Mouse (Mus musculus): Measurements from ENCODE around the gene Pik3r1.

The Pik3r1 gene

DNA sequence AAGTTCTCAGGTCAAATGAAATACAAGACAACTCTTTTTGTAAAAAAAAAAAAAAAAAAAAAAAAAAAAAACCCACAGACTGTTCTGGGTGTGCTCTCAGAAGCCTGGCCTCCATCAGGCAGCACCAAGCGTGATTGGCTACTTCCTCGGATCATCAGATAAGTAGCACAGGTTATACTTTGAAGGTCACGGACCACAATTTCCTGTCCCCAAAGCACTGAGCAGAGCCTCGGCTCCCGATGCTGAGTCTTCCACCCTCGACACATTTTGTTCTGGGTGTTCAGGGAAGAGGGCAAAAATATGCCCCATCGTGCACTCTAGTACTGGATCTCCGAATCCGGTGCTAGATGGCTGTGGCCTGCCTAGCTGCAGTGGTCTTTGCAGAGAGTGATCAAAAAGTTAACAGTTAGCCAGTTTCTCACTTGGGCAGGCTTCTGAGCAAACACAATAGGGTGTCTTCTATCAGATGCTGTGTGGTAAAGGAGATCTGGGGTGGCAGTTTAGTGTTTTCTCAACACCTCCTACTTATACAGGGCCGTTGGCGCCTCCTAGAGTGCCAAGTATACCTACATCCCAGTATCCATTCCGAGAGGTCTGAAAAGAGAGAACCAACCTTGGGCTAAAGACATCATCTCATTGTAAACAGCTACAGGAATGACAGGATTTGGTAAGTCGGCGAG, 65.8 kb downstream of the Pik3r1 start:
- DNase-seq: no peak

DNA sequence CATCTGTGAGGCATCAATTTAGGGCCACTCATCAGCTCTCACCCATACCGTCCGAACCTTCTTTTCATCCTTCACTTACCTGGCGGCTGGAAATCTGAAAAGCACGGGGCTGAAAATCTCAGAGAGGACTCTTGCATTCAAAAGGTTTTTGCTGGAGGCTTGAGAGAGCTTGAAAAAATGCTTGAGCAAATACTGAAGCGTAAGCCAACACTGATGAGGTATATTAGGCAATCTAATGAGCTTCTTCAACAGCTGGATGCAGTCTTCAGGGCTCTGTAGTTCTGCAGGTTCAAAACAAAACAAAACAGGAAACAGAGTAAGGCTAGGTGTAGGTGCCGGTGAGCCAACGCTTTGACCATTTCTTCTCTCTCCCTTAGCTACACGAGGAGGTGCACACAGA, 66.4 kb downstream of the Pik3r1 start:
- no peak for DNase-seq

GRCm38 (mm10) chr13:101699742-101700141, 68.3 kb downstream of the Pik3r1 start:
- no peak for DNase-seq

DNA sequence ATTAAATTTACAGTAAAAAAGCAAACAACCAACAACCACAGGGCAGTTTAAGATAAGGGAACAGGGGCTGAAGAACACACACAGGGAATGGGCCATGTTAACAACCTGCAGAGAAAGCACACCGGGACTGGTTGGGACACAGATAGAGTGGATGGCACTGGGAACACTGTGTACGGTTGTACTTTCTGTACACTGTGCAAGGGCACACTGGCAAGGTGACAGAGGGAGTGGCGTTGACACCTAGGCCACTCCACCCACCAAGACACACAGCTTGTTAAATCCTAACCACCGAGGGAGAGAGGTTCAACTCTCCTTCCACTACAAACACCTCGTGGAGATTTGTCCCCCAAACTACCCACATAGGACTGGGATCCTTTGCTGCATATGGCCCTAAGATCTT, 70.1 kb downstream of the Pik3r1 start:
- DNase-seq: no peak

DNA sequence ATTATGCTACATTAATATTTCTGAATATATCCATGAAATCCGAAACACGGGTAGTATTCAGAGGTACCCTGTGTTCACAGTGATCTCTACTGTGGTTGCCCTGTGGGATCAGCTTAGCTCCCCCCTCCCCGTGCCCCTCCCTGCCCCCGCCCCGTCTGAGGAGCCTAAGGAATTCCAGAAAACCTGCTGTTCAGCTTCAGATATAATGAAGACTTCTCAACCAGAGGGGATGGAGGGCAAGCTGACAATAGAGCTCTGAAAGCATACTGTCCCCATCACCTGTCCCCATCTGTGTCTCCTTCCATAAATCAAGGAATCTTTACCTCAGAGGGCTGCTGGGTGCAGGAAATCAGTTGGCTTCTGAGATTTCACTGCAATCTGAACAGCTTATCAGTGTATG, 70.6 kb downstream of the Pik3r1 start:
- DNase-seq: no peak

DNA sequence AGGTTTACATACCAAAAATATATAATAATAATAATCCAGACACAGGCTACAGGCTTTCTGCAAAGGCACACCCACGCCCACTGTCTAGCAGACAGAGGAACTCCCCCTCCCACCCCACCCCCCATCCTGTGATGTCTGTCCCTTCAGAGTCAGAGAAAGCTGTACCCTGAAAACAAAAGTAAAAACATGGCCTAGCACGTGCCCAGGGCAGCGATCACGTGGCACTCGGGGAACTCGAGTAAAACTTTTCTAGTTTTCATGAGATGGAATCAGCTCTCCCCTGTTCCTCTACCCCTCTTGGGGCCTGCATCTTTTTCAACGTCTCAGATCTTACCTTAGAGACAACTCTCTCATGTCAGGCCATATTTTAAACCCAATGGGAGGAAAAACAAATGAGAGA, 71.2 kb downstream of the Pik3r1 start:
- no peak for DNase-seq

- no peak for DNase-seq
Observed at GRCm38 (mm10) chr13:101696316-101696715, 71.7 kb downstream of the Pik3r1 start.

- peak; percentile 92 to 95 for DNase-seq
Observed at GRCm38 (mm10) chr13:101695876-101696275, 72.1 kb downstream of the Pik3r1 start.

DNA sequence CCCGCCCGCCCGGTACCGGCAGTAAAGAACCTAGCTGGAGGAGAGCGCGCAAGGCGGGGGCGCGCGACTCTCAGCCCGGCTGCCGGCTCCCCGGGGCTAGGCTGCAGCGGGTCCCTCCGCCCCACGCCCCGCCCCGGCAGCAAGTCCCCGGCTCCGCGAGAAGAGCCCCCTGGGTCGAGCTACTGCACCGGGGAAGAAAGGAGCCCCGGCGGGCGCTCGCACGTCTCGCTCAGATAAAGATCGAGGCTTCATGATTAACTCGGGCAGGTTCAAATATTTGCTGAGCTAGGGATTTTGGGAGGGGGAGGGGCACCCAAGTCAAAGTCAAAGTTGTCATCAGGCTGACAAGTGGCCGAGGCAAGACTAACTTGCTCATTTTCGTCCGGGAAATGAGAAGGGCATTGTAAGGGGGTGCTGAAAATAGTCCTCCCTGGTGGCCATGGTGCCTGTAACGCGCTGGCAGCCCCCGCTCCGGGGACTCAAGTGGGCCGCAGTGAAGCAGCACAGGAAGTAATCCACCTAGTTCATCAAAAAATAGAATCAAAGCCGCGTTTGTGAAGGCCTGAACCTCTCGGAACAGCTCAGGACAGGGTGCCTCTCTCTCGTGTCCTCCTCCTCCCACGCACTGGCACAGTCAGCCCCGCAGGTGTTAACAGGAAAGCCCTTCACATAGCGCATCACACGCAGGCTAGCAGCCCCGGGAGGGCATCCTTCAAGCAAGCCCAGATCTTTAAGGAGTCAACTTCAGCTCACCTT, 73.3 kb downstream of the Pik3r1 start:
- DNase-seq: peak; percentile 81 to 84

GRCm38 (mm10) chr13:101693967-101694495, 74.0 kb downstream of the Pik3r1 start:
- DNase-seq: peak; percentile 88 to 89

DNA sequence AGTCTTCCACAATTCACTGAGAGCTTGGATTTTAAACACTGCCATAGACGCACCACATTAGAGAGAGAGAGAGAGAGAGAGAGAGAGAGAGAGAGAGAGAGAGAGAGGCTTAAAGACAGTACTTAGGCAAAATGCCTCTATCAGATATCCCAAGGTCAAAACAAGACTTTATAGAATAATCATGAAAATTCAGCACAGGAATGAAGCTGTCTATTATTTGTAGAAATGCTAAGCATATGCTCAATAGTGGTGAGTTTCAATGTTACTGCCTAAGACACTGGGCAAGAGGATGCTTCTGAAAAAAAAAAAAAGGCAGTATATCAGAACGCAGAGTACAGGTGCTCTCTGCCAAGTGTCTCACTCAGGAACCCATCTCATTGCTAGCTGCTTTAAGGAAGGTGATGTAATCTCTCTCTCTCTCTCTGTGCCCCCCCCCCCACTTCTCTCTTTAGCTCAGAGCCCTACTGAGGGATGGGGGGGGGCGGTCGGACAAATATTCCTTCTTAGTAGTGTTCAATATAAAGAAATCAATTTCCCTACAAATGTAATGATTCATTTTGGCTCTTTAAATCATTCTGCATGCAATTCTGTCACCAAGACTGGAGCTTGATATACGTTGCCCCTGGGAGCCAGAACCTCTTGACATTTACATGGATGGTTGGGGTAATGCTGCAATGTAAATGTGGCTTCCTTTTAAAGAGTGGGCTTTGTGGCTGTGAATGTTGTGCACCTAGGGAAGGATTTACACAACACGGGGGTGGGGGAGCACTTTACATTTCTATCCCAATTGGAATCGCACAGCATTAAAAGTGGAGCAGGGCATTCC, 74.9 kb downstream of the Pik3r1 start:
- DNase-seq: peak; percentile 65 to 76

- DNase-seq: peak; percentile 92 to 93
Observed at GRCm38 (mm10) chr13:101692239-101692784, 75.7 kb downstream of the Pik3r1 start.

DNA sequence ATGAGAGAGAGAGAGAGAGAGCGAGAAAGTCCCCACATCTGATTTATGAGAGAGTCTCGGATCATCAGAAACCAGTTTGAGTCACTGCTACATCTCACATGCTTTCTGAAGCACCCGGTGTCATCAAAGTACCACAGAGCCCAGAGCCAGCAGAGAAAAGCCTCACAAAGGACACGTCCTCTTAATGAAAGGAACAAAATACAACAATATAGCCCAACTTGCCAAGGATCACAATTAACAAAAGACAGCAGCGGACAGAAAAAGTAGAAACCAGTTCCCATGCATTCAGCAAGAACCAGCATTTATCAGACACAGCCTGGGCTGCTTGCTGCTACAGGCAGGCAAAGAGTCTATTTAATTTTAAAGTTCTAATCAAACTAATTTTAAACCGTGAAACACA, 76.3 kb downstream of the Pik3r1 start:
- peak; percentile 52 to 61 for DNase-seq

DNA sequence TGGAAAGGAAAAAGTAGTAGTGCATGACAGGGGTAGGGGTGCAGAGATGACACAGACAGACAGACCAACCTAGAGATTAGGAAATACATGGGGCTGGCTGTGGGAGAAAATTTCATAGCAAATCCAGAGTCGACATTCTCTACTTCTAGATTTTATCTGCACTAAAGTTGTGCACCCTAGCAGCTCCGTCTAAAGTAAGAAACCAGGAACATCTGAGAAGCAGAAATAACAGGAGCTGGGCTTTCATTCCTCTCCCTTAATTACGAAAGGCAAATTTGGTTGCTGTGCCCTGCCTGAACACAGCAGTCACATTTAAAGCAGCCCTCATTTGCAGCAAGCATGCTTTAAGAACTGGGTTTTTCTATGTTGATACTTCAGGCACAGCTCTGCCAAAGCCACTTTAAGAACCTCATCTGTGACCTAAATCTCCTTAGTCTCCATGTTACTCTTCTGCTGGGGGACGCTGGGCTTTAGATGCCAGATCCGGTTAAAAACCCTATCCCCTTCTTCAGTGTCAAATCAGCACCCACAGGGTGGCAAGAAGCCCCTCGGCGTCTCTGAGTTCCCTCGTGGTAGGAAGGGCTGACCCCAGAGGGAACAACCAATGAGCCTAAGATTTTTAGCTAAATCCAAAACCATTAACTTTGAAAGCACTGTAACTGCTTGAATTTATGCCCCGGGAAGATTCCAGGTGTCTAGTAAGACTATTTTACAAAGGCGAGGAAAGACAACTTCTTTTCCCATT, 76.9 kb downstream of the Pik3r1 start:
- peak; percentile 36 to 60 for DNase-seq

DNA sequence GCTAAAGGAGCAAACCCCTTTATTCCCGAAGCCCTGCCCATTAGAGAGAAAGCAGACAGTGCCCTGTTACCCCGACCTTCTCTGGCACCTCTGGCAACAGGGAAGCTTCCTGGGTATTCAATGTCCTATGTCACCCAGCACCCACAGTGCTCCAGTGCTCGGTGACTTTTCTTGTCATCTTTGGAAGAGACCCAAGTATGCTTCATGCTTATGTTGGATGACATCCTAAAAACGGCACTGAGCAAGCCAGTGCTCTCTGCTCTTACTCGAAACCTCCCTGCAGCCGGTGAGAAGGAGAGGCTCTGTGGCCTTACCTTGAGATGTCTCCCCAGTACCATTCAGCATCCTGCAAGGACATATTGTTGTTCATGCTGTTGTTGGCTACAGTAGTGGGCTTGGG, 77.8 kb downstream of the Pik3r1 start:
- peak; percentile 64 to 68 for DNase-seq

DNA sequence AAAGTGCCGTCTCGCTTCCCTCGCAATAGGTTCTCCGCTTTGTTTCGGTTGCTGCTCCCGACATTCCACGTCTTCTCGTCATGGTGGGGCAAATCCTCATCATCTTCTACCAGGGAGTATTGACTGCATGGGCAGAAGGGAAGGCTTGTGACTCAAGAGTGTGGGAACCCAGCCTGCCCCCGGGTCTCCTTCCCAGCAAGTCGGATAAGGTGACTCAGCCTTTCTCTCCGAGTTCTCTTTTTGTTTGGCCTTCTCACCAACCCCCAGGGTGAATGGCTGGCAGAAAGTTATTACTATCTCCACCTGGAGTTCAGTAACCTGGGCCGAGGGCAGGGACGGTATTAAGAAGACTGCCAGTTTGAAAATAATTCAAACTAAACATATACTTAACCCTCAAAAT, 81.8 kb downstream of the Pik3r1 start:
- no peak for DNase-seq

DNA sequence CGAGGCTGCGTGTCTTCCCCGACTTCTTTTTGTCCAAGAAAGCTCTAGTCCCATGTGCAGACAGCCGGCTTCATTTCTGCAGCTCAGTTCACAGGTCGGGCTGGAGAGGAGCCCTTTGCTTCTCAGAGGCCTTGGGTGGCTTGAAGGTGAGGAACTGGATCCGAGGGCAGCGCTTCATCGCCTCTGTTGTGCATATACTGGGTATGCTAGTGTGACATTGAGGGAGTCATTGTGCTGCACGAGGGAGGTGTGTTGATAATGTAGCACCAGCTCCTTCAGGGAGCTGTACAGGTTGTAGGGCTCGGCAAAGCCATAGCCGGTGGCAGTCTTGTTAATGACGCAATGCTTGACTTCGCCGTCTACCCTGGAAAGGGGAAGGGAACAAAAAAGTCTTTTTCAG, 83.3 kb downstream of the Pik3r1 start:
- no peak for DNase-seq

GRCm38 (mm10) chr13:101682378-101682777, 85.6 kb downstream of the Pik3r1 start:
- DNase-seq: no peak

DNA sequence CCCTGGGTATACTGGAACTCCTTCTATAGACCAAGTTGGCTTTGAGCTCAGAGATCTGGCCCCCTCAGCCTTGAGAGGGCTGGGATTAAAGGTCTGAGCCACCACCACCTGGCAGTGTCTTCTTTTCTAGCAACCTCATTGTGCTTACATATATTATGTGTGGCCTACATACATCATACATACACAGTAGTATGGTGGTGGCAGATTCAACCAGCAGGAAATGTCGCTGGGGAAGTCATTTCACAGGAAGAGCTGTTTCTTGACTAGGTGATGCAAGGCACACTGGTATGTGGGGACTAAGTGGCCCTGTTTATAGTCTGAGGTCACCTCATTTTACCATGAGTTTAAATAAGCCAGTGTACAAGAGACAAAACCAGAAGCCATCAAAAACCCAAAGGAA, 87.9 kb downstream of the Pik3r1 start:
- DNase-seq: no peak

GRCm38 (mm10) chr13:101678984-101679383, 89.0 kb downstream of the Pik3r1 start:
- no peak for DNase-seq

GRCm38 (mm10) chr13:101678036-101678435, 90.0 kb downstream of the Pik3r1 start:
- no peak for DNase-seq

DNA sequence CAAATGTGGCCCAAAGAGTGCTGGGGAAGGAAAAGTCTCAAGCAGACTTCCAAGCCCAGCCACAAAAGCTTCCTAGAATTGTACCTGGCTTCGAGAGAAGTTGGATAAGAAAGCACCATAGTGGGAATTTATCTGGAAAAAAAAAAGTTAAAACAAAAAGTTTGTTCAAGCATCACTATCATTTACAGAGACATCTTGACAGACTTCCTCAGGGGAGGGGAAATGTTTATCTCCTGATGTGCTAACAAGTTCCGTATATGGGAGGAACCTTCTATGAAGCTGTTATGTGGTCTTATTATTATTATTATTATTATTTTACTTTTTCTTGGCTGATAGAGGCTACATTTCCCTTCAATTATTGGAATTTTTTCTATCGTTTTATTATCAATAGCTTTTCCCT, 94.1 kb downstream of the Pik3r1 start:
- no peak for DNase-seq

Data from cerebellum, postnatal 25 days (tissue).